Mouse (Mus musculus) kidney, adult 2 months (tissue): ENCODE measurements around the gene Fam114a1. TPM values are rescaled to one million over a fixed set of nuclear protein-coding genes. Genes with fewer than 3 reads are reported as not detected.

ENCODE experiments used
- DNase-seq: peaks from one replicate; pipeline ENCODE4 v3.0.0; 2021
- H3K27ac ChIP-seq: fragments of 200-500 bp; 2 replicates; pipeline ENCODE4 v1.5.1; 2012; ENCODE audit warnings: low read depth, low read length, control low read depth, inconsistent platforms; ENCODE audit not compliant: insufficient read depth
- H3K27me3 ChIP-seq: fragments of 200-500 bp; replicated peaks from 2 replicates; pipeline ENCODE4 v1.6.1; 2012; ENCODE audit warnings: mild to moderate bottlenecking, moderate library complexity, low read length, inconsistent platforms; ENCODE audit not compliant: control insufficient read depth, insufficient read depth
- H3K36me3 ChIP-seq: fragments of 200-500 bp; 2 replicates; pipeline ENCODE4 v1.6.1; 2012; ENCODE audit warnings: mild to moderate bottlenecking, moderate library complexity, low read length, inconsistent platforms; ENCODE audit not compliant: control insufficient read depth, insufficient read depth
- H3K4me1 ChIP-seq: fragments of 200-500 bp; 2 replicates; pipeline ENCODE4 v1.6.1; 2011; ENCODE audit warnings: low read length; ENCODE audit not compliant: control insufficient read depth, insufficient read depth
- H3K4me3 ChIP-seq: fragments of 200-500 bp; 2 replicates; pipeline ENCODE4 v1.5.1; 2011; ENCODE audit warnings: mild to moderate bottlenecking, low read depth, low read length, control low read depth; ENCODE audit not compliant: insufficient read depth
- CTCF ChIP-seq: fragments of 200-500 bp; conservative IDR thresholded peaks from 2 replicates; pipeline ENCODE4 v1.5.1; 2011; ENCODE audit warnings: low read depth, mild to moderate bottlenecking, control low read depth, low read length, moderate library complexity, mixed read lengths; ENCODE audit not compliant: insufficient read depth, insufficient read length
- POLR2A ChIP-seq: fragments of 200-500 bp; IDR thresholded peaks from one replicate; pipeline ENCODE4 v1.6.1; 2011; ENCODE audit warnings: low read depth, low read length, control low read depth
- WGBS: fragments of 180-500 bp; shearing (Covaris S2); methylation state at CpG from one replicate; pipeline ENCODE4 v1.1.7; 2018; 5-methylcytosine and 5-hydroxymethylcytosine counted together
- polyA plus RNA-seq: library from polyadenylated mRNA; depleted of rRNA; stranded (reverse); fragments of >200 nt; gene quantifications from 2 replicates; pipeline ENCODE4 v1.2.3, GENCODE M21; 2012; rRNA removed

Gene Fam114a1
- polyA plus RNA-seq, 1 experiment: 7.7 TPM

GRCm38 (mm10) chr5:65081836-65082235 is 112.0 kb downstream of the Fam114a1 start:
- DNase-seq: peak; percentile 56
- no peak overlapping the region for H3K4me3 ChIP-seq
- H3K36me3 ChIP-seq: no peaks in the 10 kb centered on the region
- 58% methylated on average over 4 of the region's 4 CpGs for WGBS
- H3K27ac ChIP-seq: no peak overlapping the region
- no peaks in the 10 kb centered on the region; the same call in 1 of the 2 replicates for H3K27me3 ChIP-seq
- H3K4me1 ChIP-seq: no peaks in the 10 kb centered on the region
- TF ChIP-seq POLR2A (no peak), CTCF (no peak)

- no peaks in the 10 kb centered on the region for H3K36me3 ChIP-seq
- DNase-seq: peak; percentile 92
- H3K4me1 ChIP-seq: no peaks in the 10 kb centered on the region
- H3K27ac ChIP-seq: peak overlapping the region; percentile 70; the same call in 1 of the 2 replicates
- no peaks in the 10 kb centered on the region for H3K27me3 ChIP-seq
- no peak overlapping the region for H3K4me3 ChIP-seq
- 33% methylated on average over 6 of the region's 6 CpGs for WGBS
- TF ChIP-seq POLR2A (no peak), CTCF (no peak)
Measured at GRCm38 (mm10) chr5:65086522-65086921, 116.7 kb downstream of the Fam114a1 start.

- Histone ChIP-seq H3K27ac (no peak overlapping the region), H3K27me3 (no peaks in the 10 kb centered on the region), H3K4me3 (no peak overlapping the region), H3K4me1 (no peaks in the 10 kb centered on the region), H3K36me3 (no peaks in the 10 kb centered on the region)
- no peak for DNase-seq
- TF ChIP-seq CTCF: no peak
- TF ChIP-seq POLR2A: no peak
- WGBS: 56% methylated on average over 3 of the region's 3 CpGs
Measured at GRCm38 (mm10) chr5:65089707-65090106, 119.8 kb downstream of the Fam114a1 start.

GRCm38 (mm10) chr5:65091184-65091858 is 121.5 kb downstream of the Fam114a1 start:
- Histone ChIP-seq H3K27me3 (no peaks in the 10 kb centered on the region), H3K4me3 (no peak overlapping the region), H3K27ac (no peak overlapping the region), H3K4me1 (no peaks in the 10 kb centered on the region), H3K36me3 (no peaks in the 10 kb centered on the region)
- DNase-seq: no peak
- WGBS: 73% methylated on average over 11 of the region's 11 CpGs
- TF ChIP-seq CTCF (no peak), POLR2A (no peak)

Other genes starting within 250 kb of the Fam114a1 start
- gene Klf3, start 166.7 kb upstream of the Fam114a1 start, polyA plus RNA-seq: 46.9 and 47.0 TPM in 2 replicates
- 0.96 and 2.7 TPM in 2 replicates for gene Tlr1, start 36.5 kb upstream of the Fam114a1 start, polyA plus RNA-seq
- gene Tlr6, start 10.0 kb upstream of the Fam114a1 start, polyA plus RNA-seq: 0.33 and 0.41 TPM in 2 replicates
- 0.11 and 0.19 TPM in 2 replicates for gene Tmem156, start 122.1 kb downstream of the Fam114a1 start, polyA plus RNA-seq
- gene Klhl5, start 137.5 kb downstream of the Fam114a1 start, polyA plus RNA-seq: 24.8 and 25.2 TPM in 2 replicates
- gene Wdr19, start 229.6 kb downstream of the Fam114a1 start, polyA plus RNA-seq: 5.7 and 6.4 TPM in 2 replicates